In the genomic region with DNA sequence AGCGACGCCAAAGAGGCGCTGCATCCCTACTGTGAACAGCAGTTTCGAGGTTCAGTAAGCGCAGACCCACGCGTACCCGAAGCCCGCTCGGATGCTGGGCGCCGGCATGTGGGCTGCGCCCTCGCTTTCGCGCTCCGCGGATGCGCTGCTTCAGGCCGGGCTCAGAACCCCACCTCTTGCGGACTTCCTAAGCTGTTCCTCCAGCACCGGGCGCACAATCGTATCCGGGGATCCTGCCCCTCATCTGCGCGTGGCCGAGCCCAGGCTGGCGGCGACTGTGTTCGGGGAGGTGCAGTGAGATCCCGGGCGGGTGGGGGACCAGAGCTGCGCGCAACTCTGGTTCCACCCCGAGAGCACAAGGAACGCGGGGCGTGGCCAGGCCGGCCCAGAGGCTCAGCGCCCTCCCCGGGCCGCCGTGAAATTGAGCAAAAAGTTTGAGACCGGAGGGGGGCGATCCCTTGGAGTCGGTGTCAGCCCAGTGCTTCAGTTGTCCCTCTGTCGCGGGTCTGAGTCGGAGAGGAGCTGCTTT, we compare ENCODE assay signal across 8 mouse cellular contexts. TPM values are rescaled to one million over a fixed set of nuclear protein-coding genes. Genes with fewer than 3 reads are reported as not detected.
DNase-seq lines count a peak whose midpoint lies in the region; ATAC-seq lines count a peak whose summit lies in the region.

No protein-coding gene starts in this region.

- peak; percentile 67 for DNase-seq in neural tube, embryonic 11.5 days (ENCODE audit: low spot score)
- DNase-seq in neural tube, embryonic 10.5 days (ENCODE audit: extremely low spot score, low spot score) = no peak
- DNase-seq in embryo, embryonic 10 days (ENCODE audit: low spot score) = peak; percentile 68
- peak; percentile 68 to 82 for DNase-seq in gastrocnemius, postnatal 4 days (ENCODE audit: low spot score in 2 of 2)
- DNase-seq in intestine, embryonic 14.5 days (ENCODE audit: low spot score) = peak; percentile 82
- DNase-seq in urinary bladder, adult 2 months (ENCODE audit: low spot score) = peak; percentile 66

- H3K9me3 ChIP-seq in neural tube, embryonic 11.5 days (ENCODE audit: control insufficient read depth, low read length) = no peaks in the 10 kb centered on the region
- no peaks in the 10 kb centered on the region for H3K9me3 ChIP-seq in intestine, embryonic 14.5 days (ENCODE audit: control insufficient read depth, low read length)
- no peaks in the 10 kb centered on the region for H3K9me3 ChIP-seq in liver, embryonic 15.5 days (replicated peaks)
- no peaks in the 10 kb centered on the region for H3K9me3 ChIP-seq in neural tube, embryonic 13.5 days

- peaks cover 33% of the 10 kb centered on the region for H3K4me1 ChIP-seq in neural tube, embryonic 11.5 days (ENCODE audit: control insufficient read depth, insufficient read depth, low read length)
- H3K4me1 ChIP-seq in intestine, embryonic 14.5 days (replicated peaks; ENCODE audit: control insufficient read depth, insufficient read depth, low read length) = peaks cover 23% of the 10 kb centered on the region
- H3K4me1 ChIP-seq in liver, embryonic 15.5 days (replicated peaks) = peaks cover 82% of the 10 kb centered on the region
- H3K4me1 ChIP-seq in neural tube, embryonic 13.5 days (replicated peaks) = peaks cover 44% of the 10 kb centered on the region

- WGBS in neural tube, embryonic 11.5 days = under 1% methylated on average over 49 of the region's 50 CpGs
- WGBS in intestine, embryonic 14.5 days = under 1% methylated on average over 50 of the region's 50 CpGs
- WGBS in liver, embryonic 15.5 days (ENCODE audit: insufficient replicate concordance) = 1% methylated on average over 50 of the region's 50 CpGs
- under 1% methylated on average over 46 of the region's 50 CpGs for WGBS in neural tube, embryonic 13.5 days

- peak overlapping the region; percentile 37 for H3K9ac ChIP-seq in neural tube, embryonic 11.5 days (ENCODE audit: low read length)
- peak overlapping the region; percentile 42 for H3K9ac ChIP-seq in intestine, embryonic 14.5 days (ENCODE audit: low read length)
- peak overlapping the region; percentile 95 for H3K9ac ChIP-seq in liver, embryonic 15.5 days
- H3K9ac ChIP-seq in neural tube, embryonic 13.5 days = peak overlapping the region; percentile 66

- H3K27me3 ChIP-seq in neural tube, embryonic 11.5 days (ENCODE audit: control insufficient read depth, insufficient read depth, low read length) = peaks cover 46% of the 10 kb centered on the region
- H3K27me3 ChIP-seq in intestine, embryonic 14.5 days (replicated peaks; ENCODE audit: control insufficient read depth, insufficient read depth, low read length) = peaks cover 45% of the 10 kb centered on the region
- H3K27me3 ChIP-seq in liver, embryonic 15.5 days = peaks cover 57% of the 10 kb centered on the region
- peaks cover 71% of the 10 kb centered on the region for H3K27me3 ChIP-seq in neural tube, embryonic 13.5 days

- peak overlapping the region; percentile 46 for H3K4me3 ChIP-seq in neural tube, embryonic 11.5 days (ENCODE audit: low read depth, low read length)
- H3K4me3 ChIP-seq in intestine, embryonic 14.5 days (ENCODE audit: low read depth, low read length) = peak overlapping the region; percentile 49
- peak overlapping the region; percentile 76 for H3K4me3 ChIP-seq in liver, embryonic 15.5 days (replicated peaks)
- peak overlapping the region; percentile 43 for H3K4me3 ChIP-seq in neural tube, embryonic 13.5 days

- H3K4me2 ChIP-seq in neural tube, embryonic 11.5 days (ENCODE audit: low read depth) = peak overlapping the region; percentile 83
- peak overlapping the region; percentile 98 for H3K4me2 ChIP-seq in intestine, embryonic 14.5 days (ENCODE audit: low read length)
- peak overlapping the region; percentile 99 for H3K4me2 ChIP-seq in liver, embryonic 15.5 days
- peak overlapping the region; percentile 80 for H3K4me2 ChIP-seq in neural tube, embryonic 13.5 days

- H3K27ac ChIP-seq in neural tube, embryonic 11.5 days (ENCODE audit: low read depth, low read length) = 0 out of 2 replicates have a peak overlapping the region, but pooled peaks have one; percentile 8
- H3K27ac ChIP-seq in intestine, embryonic 14.5 days (ENCODE audit: low read depth) = no peak overlapping the region
- peak overlapping the region; percentile 99 for H3K27ac ChIP-seq in liver, embryonic 15.5 days (replicated peaks)
- H3K27ac ChIP-seq in neural tube, embryonic 13.5 days (replicated peaks) = no peak overlapping the region

- ATAC-seq in neural tube, embryonic 11.5 days (ENCODE audit: insufficient read depth, low FRiP score, low TSS enrichment) = peak; percentile 54
- ATAC-seq in intestine, embryonic 14.5 days (replicated peaks; ENCODE audit: low FRiP score, low TSS enrichment, low read depth) = peak; percentile 37; the same call in 1 of the 2 replicates
- ATAC-seq in liver, embryonic 15.5 days (ENCODE audit: insufficient read depth) = peak; percentile 49
- 0 out of 2 replicates have a peak, but pooled peaks have one; percentile 30 for ATAC-seq in neural tube, embryonic 13.5 days (ENCODE audit: low read depth)

- no peaks in the 10 kb centered on the region; the same call in 1 of the 2 replicates for H3K36me3 ChIP-seq in neural tube, embryonic 11.5 days (ENCODE audit: control insufficient read depth, insufficient read depth, low read length)
- no peaks in the 10 kb centered on the region for H3K36me3 ChIP-seq in intestine, embryonic 14.5 days (ENCODE audit: control insufficient read depth, insufficient read depth, low read length)
- H3K36me3 ChIP-seq in liver, embryonic 15.5 days (replicated peaks) = peaks cover 33% of the 10 kb centered on the region
- peaks cover 20% of the 10 kb centered on the region for H3K36me3 ChIP-seq in neural tube, embryonic 13.5 days

RNA-seq across cellular contexts. Expression of a gene that starts 2.1 kb away (rescaled TPM):
- 9.9 and 10.9 TPM in 2 replicates for polyA plus RNA-seq in neural tube, embryonic 11.5 days (2014; fragmentation: Nextera tagmentation; extraction: Ambion mirVana)
- 1 to 10 TPM; 4.0 TPM for total RNA-seq in gastrocnemius, postnatal 4 days (2021)
- polyA plus RNA-seq in intestine, embryonic 14.5 days (2014; fragmentation: Nextera tagmentation; extraction: Ambion mirVana) = 2.1 and 4.5 TPM in 2 replicates
- polyA plus RNA-seq in liver, embryonic 15.5 days (2015; fragmentation: Nextera tagmentation; extraction: Ambion mirVana) = 28.8 and 32.7 TPM in 2 replicates
- polyA plus RNA-seq in neural tube, embryonic 13.5 days (2015; fragmentation: Nextera tagmentation; extraction: Ambion mirVana) = 3.7 and 6.1 TPM in 2 replicates
- polyA plus RNA-seq in urinary bladder, adult 2 months (2012; rRNA removed) = 18.2 and 21.8 TPM in 2 replicates

RNA-seq across cellular contexts. Expression of a gene that starts 38.9 kb away (rescaled TPM):
- polyA plus RNA-seq in neural tube, embryonic 11.5 days (2014; fragmentation: Nextera tagmentation; extraction: Ambion mirVana) = 212 and 222 TPM in 2 replicates
- 10 to 100 TPM; 43.3 to 49.6 TPM for total RNA-seq in gastrocnemius, postnatal 4 days (2021)
- polyA plus RNA-seq in intestine, embryonic 14.5 days (2014; fragmentation: Nextera tagmentation; extraction: Ambion mirVana) = 207 and 208 TPM in 2 replicates
- 45.1 and 49.0 TPM in 2 replicates for polyA plus RNA-seq in liver, embryonic 15.5 days (2015; fragmentation: Nextera tagmentation; extraction: Ambion mirVana)
- polyA plus RNA-seq in neural tube, embryonic 13.5 days (2015; fragmentation: Nextera tagmentation; extraction: Ambion mirVana) = 177 and 178 TPM in 2 replicates
- 154 and 165 TPM in 2 replicates for polyA plus RNA-seq in urinary bladder, adult 2 months (2012; rRNA removed)

RNA-seq across cellular contexts. Expression of a gene that starts 48.4 kb away (rescaled TPM):
- 28.8 and 29.1 TPM in 2 replicates for polyA plus RNA-seq in neural tube, embryonic 11.5 days (2014; fragmentation: Nextera tagmentation; extraction: Ambion mirVana)
- 10 to 100 TPM; 25.2 to 25.6 TPM for total RNA-seq in gastrocnemius, postnatal 4 days (2021)
- polyA plus RNA-seq in intestine, embryonic 14.5 days (2014; fragmentation: Nextera tagmentation; extraction: Ambion mirVana) = 9.7 and 9.8 TPM in 2 replicates
- 38.1 and 51.7 TPM in 2 replicates for polyA plus RNA-seq in liver, embryonic 15.5 days (2015; fragmentation: Nextera tagmentation; extraction: Ambion mirVana)
- 20.1 and 24.6 TPM in 2 replicates for polyA plus RNA-seq in neural tube, embryonic 13.5 days (2015; fragmentation: Nextera tagmentation; extraction: Ambion mirVana)
- polyA plus RNA-seq in urinary bladder, adult 2 months (2012; rRNA removed) = 18.7 and 22.4 TPM in 2 replicates

RNA-seq across cellular contexts. Expression of a gene that starts 53.4 kb away (rescaled TPM):
- not detected in 2 replicates for polyA plus RNA-seq in neural tube, embryonic 11.5 days (2014; fragmentation: Nextera tagmentation; extraction: Ambion mirVana)
- not detected for total RNA-seq in gastrocnemius, postnatal 4 days (2021)
- polyA plus RNA-seq in intestine, embryonic 14.5 days (2014; fragmentation: Nextera tagmentation; extraction: Ambion mirVana) = not detected in 2 replicates
- polyA plus RNA-seq in liver, embryonic 15.5 days (2015; fragmentation: Nextera tagmentation; extraction: Ambion mirVana) = not detected in 2 replicates
- 0.18 TPM in 1 of 2 replicates, not detected in the other for polyA plus RNA-seq in neural tube, embryonic 13.5 days (2015; fragmentation: Nextera tagmentation; extraction: Ambion mirVana)
- polyA plus RNA-seq in urinary bladder, adult 2 months (2012; rRNA removed) = 0.07 TPM in 1 of 2 replicates, not detected in the other

Comparison
In these comparisons a context has a peak if more than half of its experiments do, and no peak if none do; other contexts are left out.
1. H3K27ac ChIP-seq: peak in neural tube, embryonic 11.5 days (single experiment) and liver, embryonic 15.5 days (single experiment); none in intestine, embryonic 14.5 days (single experiment) and neural tube, embryonic 13.5 days (single experiment).
2. H3K9ac ChIP-seq: peak in every context shown above with its lines; median percentile 95 in liver, embryonic 15.5 days; 66 in neural tube, embryonic 13.5 days; 42 in intestine, embryonic 14.5 days; 37 in neural tube, embryonic 11.5 days.
3. Peak in every context shown above with its lines, with median percentiles within 50 percentile points of each other: ATAC-seq, H3K4me2 ChIP-seq and H3K4me3 ChIP-seq.